Mouse (Mus musculus) hindbrain, embryonic 15.5 days (tissue): ENCODE data around the gene Ankrd12. TPM values are rescaled to one million over a fixed set of nuclear protein-coding genes. Genes with fewer than 3 reads are reported as not detected.
"Not testable (repeated sequence)": the region's sequence is repeated elsewhere in the genome, so short reads cannot be mapped to it uniquely, and the experiment has no call there.

Source experiments
- ATAC-seq: fragments of 200-750 bp; cut with Nextera tagmentation; 2 replicates; pipeline ENCODE4 v1.8.0; 2017; ENCODE audit warnings: low read depth, moderate number of reproducible peaks, moderate TSS enrichment; ENCODE audit not compliant: low FRiP score
- H3K27ac ChIP-seq: fragments of 300-500 bp; sonication (generic); replicated peaks from 2 replicates; pipeline ENCODE4 v1.5.1; 2015; ENCODE audit warnings: mild to moderate bottlenecking, inconsistent platforms
- H3K27me3 ChIP-seq: fragments of 300-500 bp; sonication (generic); 2 replicates; pipeline ENCODE4 v1.6.1; 2015; ENCODE audit warnings: control low read depth, inconsistent platforms
- H3K36me3 ChIP-seq: fragments of 300-500 bp; sonication (generic); 2 replicates; pipeline ENCODE4 v1.6.1; 2015; ENCODE audit warnings: control low read depth, inconsistent platforms
- H3K4me1 ChIP-seq: fragments of 300-500 bp; sonication (generic); replicated peaks from 2 replicates; pipeline ENCODE4 v1.6.1; 2015; ENCODE audit warnings: control low read depth, inconsistent platforms
- H3K4me2 ChIP-seq: fragments of 300-500 bp; sonication (generic); 2 replicates; pipeline ENCODE4 v1.6.1; 2015; ENCODE audit warnings: moderate library complexity, mild to moderate bottlenecking, inconsistent platforms
- H3K4me3 ChIP-seq: fragments of 300-500 bp; sonication (generic); 2 replicates; pipeline ENCODE4 v1.5.1; 2015; ENCODE audit warnings: mild to moderate bottlenecking, inconsistent platforms
- H3K9ac ChIP-seq: fragments of 300-500 bp; sonication (generic); 2 replicates; pipeline ENCODE4 v1.6.1; 2015; ENCODE audit warnings: inconsistent platforms
- H3K9me3 ChIP-seq: fragments of 300-500 bp; sonication (generic); 2 replicates; pipeline ENCODE4 v1.6.1; 2016; ENCODE audit warnings: control low read depth, inconsistent platforms
- whole genome bisulfite sequencing: fragments of 180-500 bp; shearing (Covaris S2); methylation state at CpG from one replicate; pipeline ENCODE4 v1.1.7; 2015; 5-methylcytosine and 5-hydroxymethylcytosine counted together
- polyA plus RNA-seq: library from polyadenylated mRNA; unstranded; fragments of >200 nt; fragmentation: Nextera tagmentation; extraction: Ambion mirVana; gene quantifications from 2 replicates; pipeline ENCODE4 v1.2.1, GENCODE M21; 2015

The Ankrd12 gene
- polyA plus RNA-seq, 1 experiment from 2014 or later, result 154 TPM

GRCm38 (mm10) chr17:66041020-66041419, 35.9 kb downstream of the Ankrd12 start:
- Histone ChIP-seq H3K4me2 (no peak overlapping the region), H3K4me1 (no peaks in the 10 kb centered on the region), H3K4me3 (no peak overlapping the region), H3K27ac (no peak overlapping the region), H3K36me3 (peaks cover 23% of the 10 kb centered on the region), H3K9me3 (no peaks in the 10 kb centered on the region), H3K9ac (no peak overlapping the region), H3K27me3 (no peaks in the 10 kb centered on the region)
- ATAC-seq, result no peak
- 94% methylated on average over 5 of the region's 5 CpGs for WGBS

- H3K4me3 ChIP-seq, result no peak overlapping the region
- peaks cover 45% of the 10 kb centered on the region for H3K36me3 ChIP-seq
- H3K27me3 ChIP-seq, result no peaks in the 10 kb centered on the region
- no peak for ATAC-seq
- H3K9ac ChIP-seq, result no peak overlapping the region
- WGBS, result 94% methylated on average over 5 of the region's 5 CpGs
- H3K4me2 ChIP-seq, result no peak overlapping the region
- H3K9me3 ChIP-seq, result no peaks in the 10 kb centered on the region
- no peaks in the 10 kb centered on the region for H3K4me1 ChIP-seq
- H3K27ac ChIP-seq, result no peak overlapping the region
Measured at GRCm38 (mm10) chr17:66033239-66033638, 43.6 kb downstream of the Ankrd12 start.

- Histone ChIP-seq H3K9ac (no peak overlapping the region), H3K27me3 (no peaks in the 10 kb centered on the region), H3K36me3 (peaks cover 48% of the 10 kb centered on the region), H3K4me2 (no peak overlapping the region), H3K9me3 (no peaks in the 10 kb centered on the region), H3K4me3 (no peak overlapping the region), H3K27ac (no peak overlapping the region), H3K4me1 (no peaks in the 10 kb centered on the region)
- 88% methylated on average over 5 of the region's 5 CpGs for WGBS
- ATAC-seq, result no peak
Measured at GRCm38 (mm10) chr17:66031991-66032390, 44.9 kb downstream of the Ankrd12 start.

GRCm38 (mm10) chr17:66024211-66024610, 52.7 kb downstream of the Ankrd12 start:
- Histone ChIP-seq H3K4me3 (no peak overlapping the region), H3K27ac (no peak overlapping the region), H3K4me2 (no peak overlapping the region), H3K9ac (no peak overlapping the region), H3K27me3 (no peaks in the 10 kb centered on the region), H3K9me3 (no peaks in the 10 kb centered on the region), H3K4me1 (no peaks in the 10 kb centered on the region), H3K36me3 (peaks cover 52% of the 10 kb centered on the region)
- WGBS, result 82% methylated on average over 7 of the region's 7 CpGs
- ATAC-seq, result no peak

GRCm38 (mm10) chr17:66011790-66012189, 65.1 kb downstream of the Ankrd12 start:
- 79% methylated on average over 2 of the region's 2 CpGs for WGBS
- H3K36me3 ChIP-seq, result peaks cover 9% of the 10 kb centered on the region; the same call in 1 of the 2 replicates
- no peak overlapping the region for H3K27ac ChIP-seq
- no peaks in the 10 kb centered on the region for H3K4me1 ChIP-seq
- H3K9me3 ChIP-seq, result no peaks in the 10 kb centered on the region
- no peak for ATAC-seq
- no peak overlapping the region for H3K4me2 ChIP-seq
- no peak overlapping the region for H3K4me3 ChIP-seq
- no peak overlapping the region for H3K9ac ChIP-seq
- H3K27me3 ChIP-seq, result no peaks in the 10 kb centered on the region

- Histone ChIP-seq H3K9me3 (no peaks in the 10 kb centered on the region), H3K9ac (no peak overlapping the region), H3K4me2 (no peak overlapping the region), H3K27me3 (no peaks in the 10 kb centered on the region), H3K27ac (no peak overlapping the region), H3K36me3 (peaks cover 12% of the 10 kb centered on the region), H3K4me3 (no peak overlapping the region), H3K4me1 (no peaks in the 10 kb centered on the region)
- no peak for ATAC-seq
- 64% methylated on average over 5 of the region's 5 CpGs for WGBS
Measured at GRCm38 (mm10) chr17:66007892-66008291, 69.0 kb downstream of the Ankrd12 start.

- Histone ChIP-seq H3K27ac (no peak overlapping the region), H3K36me3 (peaks cover 12% of the 10 kb centered on the region), H3K4me1 (no peaks in the 10 kb centered on the region), H3K4me2 (no peak overlapping the region), H3K4me3 (no peak overlapping the region), H3K27me3 (no peaks in the 10 kb centered on the region), H3K9ac (no peak overlapping the region), H3K9me3 (no peaks in the 10 kb centered on the region)
- 81% methylated on average over 2 of the region's 2 CpGs for WGBS
- no peak for ATAC-seq
Measured at GRCm38 (mm10) chr17:66007473-66007872, 69.4 kb downstream of the Ankrd12 start.

GRCm38 (mm10) chr17:65988151-65988820, 88.6 kb downstream of the Ankrd12 start:
- Histone ChIP-seq H3K9me3 (no peaks in the 10 kb centered on the region), H3K4me3 (no peak overlapping the region), H3K27me3 (no peaks in the 10 kb centered on the region), H3K27ac (no peak overlapping the region), H3K4me1 (no peaks in the 10 kb centered on the region), H3K36me3 (peaks cover 19% of the 10 kb centered on the region), H3K4me2 (no peak overlapping the region), H3K9ac (no peak overlapping the region)
- no peak for ATAC-seq
- WGBS, result 94% methylated on average over 3 of the region's 3 CpGs

- H3K4me2 ChIP-seq, H3K4me3 ChIP-seq, H3K27ac ChIP-seq, ATAC-seq, H3K4me1 ChIP-seq, H3K9ac ChIP-seq, H3K27me3 ChIP-seq, H3K9me3 ChIP-seq: not testable (repeated sequence)
- peaks cover 48% of the 10 kb centered on the region for H3K36me3 ChIP-seq
Measured at GRCm38 (mm10) chr17:65976720-65977119, 100.2 kb downstream of the Ankrd12 start.

- 66% methylated on average over 11 of the region's 11 CpGs for WGBS
- Histone ChIP-seq H3K9ac (no peak overlapping the region), H3K4me2 (no peak overlapping the region), H3K9me3 (no peaks in the 10 kb centered on the region), H3K4me3 (no peak overlapping the region), H3K27ac (no peak overlapping the region), H3K36me3 (peaks cover 7% of the 10 kb centered on the region; the same call in 1 of the 2 replicates), H3K4me1 (no peaks in the 10 kb centered on the region), H3K27me3 (no peaks in the 10 kb centered on the region)
- no peak for ATAC-seq
Measured at GRCm38 (mm10) chr17:65967751-65968150, 109.1 kb downstream of the Ankrd12 start.

GRCm38 (mm10) chr17:65962263-65962662, 114.6 kb downstream of the Ankrd12 start:
- no peaks in the 10 kb centered on the region for H3K9me3 ChIP-seq
- no peak overlapping the region for H3K4me2 ChIP-seq
- no peak overlapping the region for H3K4me3 ChIP-seq
- no peaks in the 10 kb centered on the region; the same call in 1 of the 2 replicates for H3K36me3 ChIP-seq
- H3K27me3 ChIP-seq, result no peaks in the 10 kb centered on the region
- H3K4me1 ChIP-seq, result no peaks in the 10 kb centered on the region
- no peak overlapping the region for H3K9ac ChIP-seq
- no peak overlapping the region for H3K27ac ChIP-seq
- 98% methylated on average over 2 of the region's 2 CpGs for WGBS
- no peak for ATAC-seq

GRCm38 (mm10) chr17:65961606-65962136, 115.2 kb downstream of the Ankrd12 start:
- no peak overlapping the region for H3K27ac ChIP-seq
- WGBS, result 92% methylated on average over 2 of the region's 2 CpGs
- H3K36me3 ChIP-seq, result no peaks in the 10 kb centered on the region; the same call in 1 of the 2 replicates
- no peak overlapping the region for H3K9ac ChIP-seq
- no peak for ATAC-seq
- H3K9me3 ChIP-seq, result no peaks in the 10 kb centered on the region
- no peak overlapping the region for H3K4me3 ChIP-seq
- H3K27me3 ChIP-seq, result no peaks in the 10 kb centered on the region
- no peaks in the 10 kb centered on the region for H3K4me1 ChIP-seq
- H3K4me2 ChIP-seq, result no peak overlapping the region

- H3K9ac ChIP-seq, result no peak overlapping the region
- no peak overlapping the region for H3K4me2 ChIP-seq
- H3K4me3 ChIP-seq, result no peak overlapping the region
- H3K36me3 ChIP-seq, result no peaks in the 10 kb centered on the region
- H3K9me3 ChIP-seq, result no peaks in the 10 kb centered on the region
- 77% methylated on average over 3 of the region's 3 CpGs for WGBS
- no peak for ATAC-seq
- H3K27me3 ChIP-seq, result no peaks in the 10 kb centered on the region
- H3K4me1 ChIP-seq, result no peaks in the 10 kb centered on the region
- H3K27ac ChIP-seq, result no peak overlapping the region
Measured at GRCm38 (mm10) chr17:65959011-65959410, 117.9 kb downstream of the Ankrd12 start.
